Mouse (Mus musculus) CH12.LX (cell line): ENCODE data around the gene Blvrb. TPM values are rescaled to one million over a fixed set of nuclear protein-coding genes. Genes with fewer than 3 reads are reported as not detected.

Experiments used
- DNase-seq: peaks from one replicate; pipeline ENCODE4 v3.0.0-alpha.2; 2013; ENCODE audit errors: extremely low read depth
- H3K27ac ChIP-seq: 2 replicates; pipeline ENCODE4 v1.5.1; 2012; ENCODE audit warnings: low read depth, mild to moderate bottlenecking, control low read depth, moderate library complexity; ENCODE audit not compliant: insufficient read depth
- H3K27me3 ChIP-seq: replicated peaks from 2 replicates; pipeline ENCODE3; 2012; ENCODE audit warnings: inconsistent platforms
- H3K36me3 ChIP-seq, 2 experiments: replicated peaks in 1 of 2; 2 replicates each; pipeline versions ENCODE3 to v1.6.1; 2012; ENCODE audit warnings: inconsistent platforms in 1 of 2, low read length in 1 of 2, mild to moderate bottlenecking in 1 of 2, mixed read lengths in 1 of 2, moderate library complexity in 1 of 2; ENCODE audit not compliant: control insufficient read depth in 1 of 2, insufficient read depth in 1 of 2
- H3K4me1 ChIP-seq, 2 experiments: 2 replicates each; pipeline ENCODE4 v1.6.1; 2012; ENCODE audit warnings: inconsistent platforms in 1 of 2, moderate library complexity in 1 of 2; ENCODE audit not compliant: insufficient read depth in 2 of 2, control insufficient read depth in 1 of 2
- H3K4me2 ChIP-seq: 2 replicates; pipeline ENCODE4 v1.6.1; 2012; ENCODE audit warnings: low read depth, mild to moderate bottlenecking, control low read depth; ENCODE audit not compliant: poor library complexity, insufficient read depth, severe bottlenecking
- H3K4me3 ChIP-seq, 3 experiments: fragments of 150-350 bp in 1 of 3; sonication (generic) in 1 of 3; replicated peaks in 1 of 3; 2 replicates each; pipeline versions ENCODE3 to v1.5.1; 2011 to 2012; ENCODE audit warnings: low read depth in 2 of 3, low read length in 2 of 3, mild to moderate bottlenecking in 2 of 3, moderate library complexity in 2 of 3, control low read depth in 1 of 3, improper control_type of control experiment in 1 of 3, inconsistent platforms in 1 of 3, mixed read lengths in 1 of 3; ENCODE audit not compliant: poor library complexity in 1 of 3
- H3K79me2 ChIP-seq: replicated peaks from 2 replicates; pipeline ENCODE4 v1.6.1; 2012; ENCODE audit warnings: mild to moderate bottlenecking, moderate library complexity; ENCODE audit not compliant: control insufficient read depth, poor library complexity, insufficient read depth, severe bottlenecking; ENCODE audit errors: extremely low read depth
- H3K9ac ChIP-seq: 2 replicates; pipeline ENCODE4 v1.6.1; 2012; ENCODE audit warnings: low read depth, mild to moderate bottlenecking, control low read depth, moderate library complexity; ENCODE audit not compliant: insufficient read depth
- H3K9me3 ChIP-seq: replicated peaks from 2 replicates; pipeline ENCODE3; 2012; ENCODE audit warnings: low read length, inconsistent platforms, mixed read lengths
- CHD2 ChIP-seq: IDR thresholded peaks from 2 replicates; pipeline ENCODE4 v1.6.1; 2011; ENCODE audit warnings: low read length, improper control_type of control experiment
- ELF1 ChIP-seq: IDR thresholded peaks from 2 replicates; pipeline ENCODE4 v1.6.1; 2014; ENCODE audit warnings: low read depth, mild to moderate bottlenecking, inconsistent platforms, low read length, improper control_type of control experiment
- GABPA ChIP-seq: IDR thresholded peaks from 2 replicates; pipeline ENCODE4 v1.6.1; 2012; ENCODE audit warnings: low read depth, low read length, improper control_type of control experiment, inconsistent platforms; ENCODE audit not compliant: insufficient replicate concordance
- JUN ChIP-seq: IDR thresholded peaks from 2 replicates; pipeline ENCODE4 v1.6.1; 2011; ENCODE audit warnings: low read depth, mild to moderate bottlenecking, low read length, improper control_type of control experiment, moderate library complexity; ENCODE audit not compliant: insufficient read depth
- KAT2A ChIP-seq: IDR thresholded peaks from 2 replicates; pipeline ENCODE4 v1.6.1; 2012; ENCODE audit warnings: low read length, improper control_type of control experiment, inconsistent platforms; ENCODE audit not compliant: insufficient replicate concordance
- MXI1 ChIP-seq: IDR thresholded peaks from 2 replicates; pipeline ENCODE4 v1.6.1; 2011; ENCODE audit warnings: mild to moderate bottlenecking, low read depth, low read length, improper control_type of control experiment
- MYC ChIP-seq: IDR thresholded peaks from 2 replicates; pipeline ENCODE4 v1.6.1; 2011; ENCODE audit warnings: low read depth, mild to moderate bottlenecking, improper control_type of control experiment, low read length
- NRF1 ChIP-seq: IDR thresholded peaks from 2 replicates; pipeline ENCODE4 v1.6.1; 2014; ENCODE audit warnings: low read depth, mild to moderate bottlenecking, inconsistent platforms, low read length, improper control_type of control experiment, moderate library complexity
- POLR2A ChIP-seq: IDR thresholded peaks from 2 replicates; pipeline ENCODE4 v1.6.1; 2011; ENCODE audit warnings: low read depth, mild to moderate bottlenecking, improper control_type of control experiment, low read length
- RAD21 ChIP-seq: IDR thresholded peaks from 2 replicates; pipeline ENCODE4 v1.6.1; 2011; ENCODE audit warnings: low read depth, mild to moderate bottlenecking, low read length, improper control_type of control experiment, moderate library complexity
- SMC3 ChIP-seq: IDR thresholded peaks from 2 replicates; pipeline ENCODE4 v1.6.1; 2011; ENCODE audit warnings: low read depth, low read length, improper control_type of control experiment
- TBP ChIP-seq: conservative IDR thresholded peaks from 2 replicates; pipeline ENCODE4 v1.6.1; 2011; ENCODE audit warnings: low read depth, low read length, improper control_type of control experiment
- UBTF ChIP-seq: IDR thresholded peaks from 2 replicates; pipeline ENCODE4 v1.6.1; 2012; ENCODE audit warnings: low read depth, mild to moderate bottlenecking, inconsistent platforms, low read length, improper control_type of control experiment, moderate library complexity
- USF1 ChIP-seq: IDR thresholded peaks from 2 replicates; pipeline ENCODE4 v1.6.1; 2014; ENCODE audit warnings: low read depth, mild to moderate bottlenecking, inconsistent platforms, low read length, improper control_type of control experiment
- USF2 ChIP-seq: conservative IDR thresholded peaks from 2 replicates; pipeline ENCODE4 v1.6.1; 2011; ENCODE audit warnings: low read depth, low read length, improper control_type of control experiment
- ZC3H11A ChIP-seq: IDR thresholded peaks from 2 replicates; pipeline ENCODE4 v1.6.1; 2012; ENCODE audit warnings: low read depth, mild to moderate bottlenecking, inconsistent platforms, low read length, improper control_type of control experiment
- ZMIZ1 ChIP-seq: IDR thresholded peaks from 2 replicates; pipeline ENCODE4 v1.6.1; 2012; ENCODE audit warnings: low read depth, mild to moderate bottlenecking, inconsistent platforms, low read length, improper control_type of control experiment
- dilution Hi-C: fragments of 300-500 bp; cut with MboI; formaldehyde crosslinking; loops from 2 replicates; pipeline ENCODE4 v1.14.3; 2020; ENCODE audit warnings: low sequenced_read_pairs; ENCODE audit not compliant: extremely low pct_unique_long_range_greater_than_20kb, extremely low pct_ligation_motif_present
- in situ Hi-C: fragments of 300-500 bp; cut with MboI; formaldehyde crosslinking; loops from 3 replicates; pipeline ENCODE4 v1.14.3; 2019; ENCODE audit warnings: low sequenced_read_pairs, low pct_ligation_motif_present, low pct_unique_long_range_greater_than_20kb, mixed read lengths
- polyA plus RNA-seq: library from polyadenylated mRNA; unstranded; fragments of >175 nt; gene quantifications from 2 replicates; pipeline ENCODE4 v1.2.1, GENCODE M21; 2012; ENCODE audit warnings: low read depth; ENCODE audit not compliant: insufficient read length
- total RNA-seq, 2 experiments: library from RNA; depleted of rRNA; stranded (reverse); fragments of 300-350 nt in 1 of 2; fragments of >200 nt in 1 of 2; gene quantifications; 2 replicates each; pipeline ENCODE4 v1.2.3; 2012 to 2014

Blvrb gene
- total and polyA plus RNA-seq, 3 experiments, result 4.3 to 9.4 (median 7.6) TPM

DNA sequence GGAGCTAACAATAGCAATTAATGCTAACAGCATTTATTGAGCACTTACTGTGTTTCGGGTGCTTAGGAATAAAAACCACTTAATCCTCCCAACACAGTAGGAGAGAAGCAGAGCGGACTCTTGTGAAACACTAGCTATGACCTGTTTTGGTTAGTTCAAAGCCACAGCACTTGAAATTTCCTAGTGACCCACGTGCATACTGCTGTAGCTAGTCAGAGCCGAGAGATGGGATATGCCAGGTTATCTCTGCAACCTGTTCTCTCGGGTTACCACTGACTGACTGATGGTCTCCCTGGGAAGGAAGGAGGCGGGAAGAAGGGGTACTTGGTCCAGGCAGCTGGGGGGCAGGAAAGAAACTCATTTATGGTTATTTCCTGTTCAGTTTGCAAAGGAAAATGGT, 12.7 kb downstream of the Blvrb start:
- no peak overlapping the region for H3K27ac ChIP-seq
- DNase-seq, result no peak
- no peaks in the 10 kb centered on the region for H3K9me3 ChIP-seq
- TF ChIP-seq UBTF (no peak), RAD21 (no peak), ZC3H11A (no peak), GABPA (no peak), SMC3 (no peak), ELF1 (no peak), NRF1 (no peak), TBP (no peak), ZMIZ1 (no peak), USF2 (no peak), POLR2A (no peak)
- H3K4me3 ChIP-seq, result no peak overlapping the region
- H3K79me2 ChIP-seq, result no peaks in the 10 kb centered on the region
- H3K9ac ChIP-seq, result no peak overlapping the region
- H3K36me3 ChIP-seq, result no peaks in the 10 kb centered on the region
- no peaks in the 10 kb centered on the region for H3K27me3 ChIP-seq
- in situ Hi-C loops (no loop called here), dilution Hi-C loops (no loop called here)
- no peaks in the 10 kb centered on the region for H3K4me1 ChIP-seq
- no peak overlapping the region for H3K4me2 ChIP-seq

GRCm38 (mm10) chr7:27467648-27468047, 19.9 kb downstream of the Blvrb start:
- H3K9me3 ChIP-seq, result no peaks in the 10 kb centered on the region
- in situ Hi-C loops (no loop called here), dilution Hi-C loops (no loop called here)
- H3K4me1 ChIP-seq, result no peaks in the 10 kb centered on the region
- H3K36me3 ChIP-seq, result no peaks in the 10 kb centered on the region
- no peaks in the 10 kb centered on the region for H3K79me2 ChIP-seq
- no peak overlapping the region for H3K4me3 ChIP-seq
- H3K27ac ChIP-seq, result no peak overlapping the region
- no peaks in the 10 kb centered on the region for H3K27me3 ChIP-seq
- no peak overlapping the region for H3K9ac ChIP-seq
- no peak overlapping the region for H3K4me2 ChIP-seq
- TF ChIP-seq KAT2A (no peak), CHD2 (no peak), MXI1 (no peak), ZC3H11A (no peak), MYC (no peak), USF1 (no peak), JUN (no peak), NRF1 (no peak), ZMIZ1 (no peak)
- TF ChIP-seq, all 38 proteins: peak for 0
- no peak for DNase-seq
